Mouse (Mus musculus): ENCODE measurements around the gene Armc12.
"Not testable (repeated sequence)": the region's sequence is repeated elsewhere in the genome, so short reads cannot be mapped to it uniquely, and the experiment has no call there.

Armc12 gene

GRCm38 (mm10) chr17:28533327-28533726 lies 2.7 kb downstream of the Armc12 start:
- no peak for DNase-seq

- DNase-seq: no peak
Observed at GRCm38 (mm10) chr17:28537881-28538280, 7.3 kb downstream of the Armc12 start.

GRCm38 (mm10) chr17:28546925-28547324 lies 16.3 kb downstream of the Armc12 start:
- peak; percentile 37 for DNase-seq

DNA sequence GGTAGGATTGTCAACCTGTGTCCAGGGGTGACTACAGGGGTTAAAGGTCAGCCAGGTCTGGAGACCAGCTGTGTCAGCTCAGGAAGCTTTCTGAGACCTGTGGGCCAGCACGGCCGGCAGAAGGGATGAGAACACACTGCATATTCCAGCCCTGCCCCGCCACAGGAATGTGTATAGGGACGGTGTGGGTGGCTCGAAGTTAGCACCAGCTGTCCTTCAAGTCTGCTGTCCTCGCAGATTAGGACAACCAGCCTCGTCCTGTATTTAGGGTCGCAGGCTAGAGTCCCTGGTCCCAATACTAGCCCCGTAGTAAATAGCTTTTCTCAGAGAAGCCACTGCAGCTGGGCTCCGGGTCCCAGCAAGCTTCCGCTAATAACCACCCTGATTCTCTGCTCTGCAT lies 17.9 kb downstream of the Armc12 start:
- DNase-seq: no peak

DNA sequence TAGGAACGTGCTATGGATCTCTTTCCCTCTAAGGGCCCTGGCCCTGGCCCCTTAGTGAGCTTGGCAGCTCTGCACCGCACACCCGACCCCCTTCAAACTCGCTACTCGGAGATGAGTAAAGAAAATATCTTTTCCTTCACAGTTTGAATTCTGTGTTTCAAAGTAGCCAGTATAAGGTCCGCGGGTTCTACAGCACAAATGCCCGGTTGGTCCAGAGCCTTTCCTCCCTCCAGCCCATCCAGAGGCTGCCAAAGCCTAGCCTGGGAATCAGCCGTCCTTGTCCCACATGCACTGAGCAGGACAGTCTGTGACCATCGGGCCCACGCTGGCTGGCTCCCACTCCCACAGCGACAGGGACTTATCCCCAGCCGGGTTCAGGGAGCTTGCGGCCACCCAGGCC lies 18.5 kb downstream of the Armc12 start, which contains the start of gene Clpsl2:
Gene Clpsl2, plus strand, starts transcription at position 301 of the 400 bp plus-strand sequence.
- no peak for DNase-seq

GRCm38 (mm10) chr17:28553040-28553793 lies 22.6 kb downstream of the Armc12 start:
- peak; percentile 79 for DNase-seq

GRCm38 (mm10) chr17:28554021-28554420 lies 23.4 kb downstream of the Armc12 start:
- DNase-seq: not testable (repeated sequence)

DNA sequence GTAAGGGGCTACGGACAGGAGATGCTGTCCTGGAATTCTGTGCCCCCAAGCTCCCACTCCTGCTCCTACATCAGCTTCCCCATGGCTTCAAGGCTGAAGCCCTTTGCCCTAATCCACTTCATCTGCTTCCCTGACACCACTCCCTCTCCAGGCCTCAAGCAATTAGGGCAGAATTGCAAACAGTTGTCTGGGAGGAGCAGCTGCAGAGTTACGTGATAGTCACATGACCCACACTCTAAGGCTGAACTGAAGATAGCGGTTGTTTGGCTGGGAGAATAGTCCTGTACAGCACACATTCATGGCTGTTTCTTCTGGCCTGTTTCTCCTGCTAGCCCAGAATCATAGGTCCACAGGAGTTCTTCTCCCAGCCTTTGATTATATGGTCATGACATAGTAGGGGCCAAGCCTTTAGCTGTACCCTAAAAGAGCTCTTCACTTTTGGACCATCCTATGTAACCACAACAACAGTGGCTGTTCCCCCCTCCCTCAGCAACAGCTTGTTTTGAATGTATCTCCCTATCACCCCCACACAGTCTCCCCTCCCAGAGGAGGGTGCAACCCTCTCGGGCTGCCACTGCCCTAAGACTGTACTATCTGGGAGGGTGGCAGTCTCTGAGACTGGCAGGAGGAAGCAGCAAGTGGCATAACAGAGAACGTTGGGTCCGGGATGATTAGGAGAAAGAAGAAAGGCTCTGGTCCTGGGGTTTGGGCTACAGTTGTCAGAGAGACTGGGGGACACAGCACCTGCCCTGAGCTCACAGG lies 26.2 kb downstream of the Armc12 start:
- DNase-seq: no peak

DNA sequence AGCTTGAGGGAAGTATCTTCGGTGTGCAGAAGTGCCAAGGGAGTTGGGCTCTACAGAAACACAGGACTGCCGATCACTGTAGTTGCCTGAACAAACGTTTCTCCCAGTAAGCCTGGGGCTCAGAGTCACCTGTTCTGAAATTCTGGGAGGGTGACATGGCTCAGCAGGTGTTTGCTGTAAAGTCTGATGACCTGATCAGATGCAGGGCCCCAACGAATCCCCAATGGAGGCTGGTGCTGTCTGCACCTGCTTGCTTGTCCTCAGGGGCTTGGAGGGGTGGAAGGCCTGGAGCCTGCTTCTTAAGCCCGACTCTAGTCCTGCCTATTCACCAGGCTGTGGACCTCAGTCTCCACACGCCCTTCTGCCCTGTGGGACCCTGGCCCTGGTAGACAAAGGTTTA lies 27.2 kb downstream of the Armc12 start:
- DNase-seq: no peak

GRCm38 (mm10) chr17:28560598-28560997 lies 30.0 kb downstream of the Armc12 start, which contains the start of gene Clps:
TSS of gene Clps (minus strand) at chr17:28560766.
- DNase-seq: no peak

- DNase-seq: no peak
Observed at GRCm38 (mm10) chr17:28561613-28562012, 31.0 kb downstream of the Armc12 start.

DNA sequence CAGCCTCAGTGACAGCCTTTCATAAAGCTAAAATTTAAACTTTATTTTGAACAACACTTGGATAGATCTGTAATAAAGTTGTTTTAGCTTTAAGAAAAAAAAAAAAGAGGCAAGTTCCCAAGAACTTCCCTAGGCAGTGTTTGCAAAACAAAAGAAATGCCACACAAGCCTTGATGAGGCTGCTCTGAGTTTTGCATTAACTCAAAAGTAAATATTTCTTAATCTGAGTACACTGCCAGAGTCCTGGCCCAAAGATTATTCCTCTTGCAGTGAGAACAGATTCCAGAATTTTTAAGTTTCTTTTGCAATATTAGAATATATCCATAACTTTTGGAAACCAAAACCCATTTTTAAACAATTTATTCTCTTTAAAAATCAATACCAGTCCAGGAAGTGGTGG lies 34.6 kb downstream of the Armc12 start:
- no peak for DNase-seq

DNA sequence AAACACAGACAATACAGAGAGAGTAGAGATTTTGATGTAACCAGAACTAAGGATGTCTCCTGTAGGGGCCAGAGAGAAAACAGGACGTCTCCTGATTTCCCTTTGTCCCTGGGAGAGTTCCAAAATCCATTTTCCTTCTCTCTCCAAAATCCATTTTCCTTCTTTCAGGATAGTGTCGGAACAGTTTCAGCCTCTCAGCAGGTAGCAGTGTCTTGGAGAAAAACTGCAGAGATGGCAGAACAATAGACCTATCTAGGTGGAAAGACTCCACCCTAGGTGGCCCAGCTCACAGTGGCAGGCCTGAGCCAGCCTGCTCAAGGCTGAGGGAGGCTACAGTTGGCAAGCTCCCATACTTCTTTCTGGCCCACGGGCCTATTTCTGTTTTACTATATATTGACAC lies 36.9 kb downstream of the Armc12 start:
- no peak for DNase-seq

- DNase-seq: no peak
Observed at GRCm38 (mm10) chr17:28571868-28572267, 41.3 kb downstream of the Armc12 start.

DNA sequence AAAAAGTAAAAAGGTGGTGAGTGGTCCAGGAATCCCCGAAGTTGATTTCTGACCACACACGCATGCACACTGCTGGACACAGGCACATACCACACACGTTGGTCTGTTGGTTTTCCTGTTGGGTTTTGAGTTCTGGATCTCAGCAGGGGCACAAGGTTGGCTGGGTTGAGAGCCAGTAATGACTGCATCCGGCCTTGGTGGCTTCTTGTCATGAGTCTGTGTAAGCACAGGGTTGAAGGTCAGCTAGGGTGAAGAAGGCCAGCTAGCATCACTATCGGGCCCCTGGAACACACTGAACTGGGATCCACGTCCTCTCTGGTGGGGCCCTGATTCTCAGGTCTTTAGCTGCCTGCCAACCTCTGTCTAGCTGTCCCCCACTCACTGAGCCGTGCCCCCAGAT lies 41.9 kb downstream of the Armc12 start:
- no peak for DNase-seq

DNA sequence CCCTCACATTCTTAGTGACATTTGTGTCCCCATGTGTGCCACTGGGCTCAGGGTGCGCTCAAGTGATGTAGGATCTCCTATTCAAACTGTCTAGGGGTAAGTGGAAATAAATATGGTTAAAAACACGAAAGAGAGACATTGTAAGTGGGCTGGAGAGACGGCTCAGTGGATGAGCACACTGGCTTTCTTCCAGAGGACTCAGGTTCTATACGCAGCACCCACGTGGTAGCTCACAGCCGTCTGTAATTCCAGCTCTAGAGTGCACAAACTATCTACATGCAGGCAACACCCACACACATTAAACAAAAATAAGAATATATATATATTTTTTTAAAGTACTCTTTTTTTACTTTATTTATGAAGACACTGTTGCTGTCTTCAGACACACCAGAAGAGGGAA lies 42.3 kb downstream of the Armc12 start:
- DNase-seq: no peak

DNA sequence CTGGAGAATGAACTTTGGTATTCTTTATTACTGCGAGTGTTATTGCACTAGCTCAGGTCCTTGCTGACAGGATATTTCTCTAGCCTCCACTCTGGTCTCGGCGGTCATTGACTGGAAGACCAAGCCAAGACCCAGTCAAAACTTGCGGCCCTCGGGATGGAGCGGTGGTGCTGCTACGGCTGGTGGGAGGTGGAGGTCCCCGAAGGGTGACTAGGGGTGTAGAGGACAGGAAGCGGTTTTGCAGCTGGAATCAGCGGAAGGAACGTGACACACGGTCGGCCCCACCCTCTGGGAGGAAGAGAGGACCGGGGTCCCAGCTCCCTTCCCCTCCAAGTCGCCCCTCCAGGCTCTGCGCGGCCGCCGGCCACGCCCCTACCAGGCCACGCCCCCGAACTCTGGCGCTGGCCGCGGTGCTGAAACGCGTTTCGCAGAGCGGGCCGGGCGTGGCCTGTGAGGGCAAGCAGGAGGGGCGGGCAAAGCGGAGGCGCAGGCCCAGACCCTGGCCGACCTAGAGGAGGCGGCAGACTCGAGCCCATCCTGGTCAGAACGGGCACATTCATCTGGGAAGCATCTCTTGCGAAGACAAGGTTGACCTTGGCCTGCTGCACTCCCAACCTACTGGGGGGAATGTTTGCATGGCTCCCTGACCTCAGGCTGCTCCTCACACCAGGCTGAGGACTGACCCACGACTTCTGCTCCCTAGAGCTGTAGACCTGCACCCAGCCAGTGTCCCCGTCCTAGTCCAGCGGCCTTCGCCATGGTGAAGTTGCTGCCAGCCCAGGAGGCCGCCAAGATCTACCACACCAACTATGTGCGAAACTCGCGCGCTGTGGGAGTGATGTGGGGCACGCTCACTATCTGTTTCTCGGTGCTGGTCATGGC lies 44.9 kb downstream of the Armc12 start, which contains the start of gene Lhfpl5:
Gene Lhfpl5, plus strand, starts transcription at position 398 of the 882 bp plus-strand sequence.
- peak; percentile 46 for DNase-seq

GRCm38 (mm10) chr17:28580396-28580795 lies 49.8 kb downstream of the Armc12 start:
- peak; percentile 75 for DNase-seq

DNA sequence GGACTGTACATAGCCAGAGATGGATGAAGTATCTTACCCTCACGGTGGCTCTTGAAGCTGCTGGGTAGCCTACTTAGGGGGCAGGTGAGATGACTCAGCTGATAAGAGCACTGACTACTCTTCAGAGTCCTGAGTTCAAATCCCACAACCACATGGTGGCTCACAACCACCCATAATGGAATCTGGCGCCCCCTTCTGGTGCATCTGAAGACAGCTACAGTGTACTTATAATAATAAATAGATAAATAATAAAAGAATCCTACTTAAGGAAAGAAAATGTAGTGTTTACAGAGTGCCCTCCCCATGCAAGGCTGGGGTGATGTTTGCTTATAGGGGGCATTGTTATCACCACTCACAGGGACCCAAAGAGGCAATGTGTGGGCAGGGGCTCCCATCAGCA lies 50.5 kb downstream of the Armc12 start:
- DNase-seq: no peak

DNA sequence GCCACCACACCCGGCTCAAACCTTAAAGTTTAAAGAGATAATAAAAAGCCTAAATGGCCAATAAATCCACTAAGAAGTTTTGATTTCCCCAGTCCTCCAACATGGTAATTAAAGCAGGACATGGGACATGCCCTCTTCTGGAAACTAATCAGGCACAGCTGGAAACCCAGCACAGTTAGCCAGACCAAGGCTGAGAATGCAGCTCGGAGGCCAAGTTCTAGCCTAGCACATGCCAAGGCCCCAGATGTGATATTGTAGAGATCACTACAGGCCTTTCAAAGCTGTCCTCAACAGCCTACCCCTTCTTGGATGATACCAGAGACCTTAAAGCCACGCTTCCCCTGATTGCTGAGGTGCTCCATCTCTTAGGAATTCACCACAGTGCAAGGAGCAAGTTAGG lies 55.9 kb downstream of the Armc12 start:
- peak; percentile 10 for DNase-seq

GRCm38 (mm10) chr17:28588591-28588990 lies 58.0 kb downstream of the Armc12 start:
- DNase-seq: no peak

Data from lung, postnatal 14 days (tissue).